Mouse (Mus musculus) liver, embryonic 13.5 days (tissue): Measurements from ENCODE around the gene Tspan33. TPM values are rescaled to one million over a fixed set of nuclear protein-coding genes. Genes with fewer than 3 reads are reported as not detected.

ENCODE experiments used
- ATAC-seq: fragments of 200-750 bp; cut with Nextera tagmentation; 2 replicates; pipeline ENCODE4 v1.8.0; 2017; ENCODE audit warnings: low read depth, mild to moderate bottlenecking, moderate number of reproducible peaks, moderate library complexity
- DNase-seq: peaks from one replicate; pipeline ENCODE4 v3.0.0; 2022
- H3K27ac ChIP-seq: fragments of 300-500 bp; sonication (generic); 2 replicates; pipeline ENCODE4 v1.5.1; 2015; ENCODE audit warnings: moderate library complexity, mild to moderate bottlenecking, inconsistent platforms
- H3K27me3 ChIP-seq: fragments of 300-500 bp; sonication (generic); 2 replicates; pipeline ENCODE4 v1.6.1; 2015; ENCODE audit warnings: mild to moderate bottlenecking, inconsistent platforms
- H3K36me3 ChIP-seq: fragments of 300-500 bp; sonication (generic); 2 replicates; pipeline ENCODE4 v1.6.1; 2015; ENCODE audit warnings: mild to moderate bottlenecking, inconsistent platforms
- H3K4me1 ChIP-seq: fragments of 300-500 bp; sonication (generic); replicated peaks from 2 replicates; pipeline ENCODE4 v1.6.1; 2015; ENCODE audit warnings: inconsistent platforms
- H3K4me2 ChIP-seq: fragments of 300-500 bp; sonication (generic); 2 replicates; pipeline ENCODE4 v1.6.1; 2015; ENCODE audit warnings: inconsistent platforms, mild to moderate bottlenecking, moderate library complexity
- H3K4me3 ChIP-seq: fragments of 300-500 bp; sonication (generic); replicated peaks from 2 replicates; pipeline ENCODE4 v1.5.1; 2015; ENCODE audit warnings: mild to moderate bottlenecking, inconsistent platforms
- H3K9ac ChIP-seq: fragments of 300-500 bp; sonication (generic); 2 replicates; pipeline ENCODE4 v1.6.1; 2015; ENCODE audit warnings: mild to moderate bottlenecking, inconsistent platforms
- H3K9me3 ChIP-seq: fragments of 300-500 bp; sonication (generic); replicated peaks from 2 replicates; pipeline ENCODE4 v1.6.1; 2016; ENCODE audit warnings: inconsistent platforms
- WGBS: fragments of 180-500 bp; shearing (Covaris S2); methylation state at CpG from one replicate; pipeline ENCODE4 v1.1.7; 2015; ENCODE audit not compliant: insufficient replicate concordance; 5-methylcytosine and 5-hydroxymethylcytosine counted together
- polyA plus RNA-seq: library from polyadenylated mRNA; unstranded; fragments of >200 nt; fragmentation: Nextera tagmentation; extraction: Ambion mirVana; gene quantifications from 2 replicates; pipeline ENCODE4 v1.2.1, GENCODE M21; 2015

Tspan33 gene
- 150 and 164 TPM in 2 replicates for polyA plus RNA-seq

DNA sequence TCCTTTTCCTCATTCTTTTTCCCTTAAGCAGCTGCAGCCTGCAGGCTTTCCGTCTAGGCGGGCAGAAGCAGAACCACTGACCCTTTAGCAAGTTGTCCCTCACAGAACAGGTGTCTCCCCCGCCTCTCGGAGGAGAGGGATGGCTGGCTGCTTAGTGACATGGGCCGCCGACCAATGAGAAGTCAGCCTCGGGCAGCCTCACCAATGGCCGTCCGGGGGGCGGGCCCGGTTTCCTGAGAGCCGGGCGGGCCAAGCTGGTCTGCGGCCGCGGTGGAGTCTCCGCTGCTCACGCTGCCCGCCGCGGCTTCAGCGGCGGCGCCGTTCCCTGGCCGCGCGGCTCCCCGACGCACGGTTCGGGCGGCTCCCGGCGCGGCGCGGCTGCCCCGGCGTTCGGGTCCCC lies at the start of gene Tspan33:
Tspan33 (plus strand) TSS at position 270 of the 400 bp plus-strand sequence.
- DNase-seq: peak; percentile 92
- peak within 1 kb of the TSS; percentile 99 for H3K27ac ChIP-seq
- H3K4me2 ChIP-seq: peak within 1 kb of the TSS; percentile 87
- H3K27me3 ChIP-seq: peaks cover 44% of the 10 kb centered on the region
- H3K9me3 ChIP-seq: no peaks in the 10 kb centered on the region
- WGBS: 0% methylated on average over 40 of the region's 41 CpGs
- peak; percentile 79 for ATAC-seq
- H3K9ac ChIP-seq: peak within 1 kb of the TSS; percentile 100
- H3K4me3 ChIP-seq: peak within 1 kb of the TSS; percentile 97
- H3K4me1 ChIP-seq: peaks cover 50% of the 10 kb centered on the region
- H3K36me3 ChIP-seq: peaks cover 9% of the 10 kb centered on the region

DNA sequence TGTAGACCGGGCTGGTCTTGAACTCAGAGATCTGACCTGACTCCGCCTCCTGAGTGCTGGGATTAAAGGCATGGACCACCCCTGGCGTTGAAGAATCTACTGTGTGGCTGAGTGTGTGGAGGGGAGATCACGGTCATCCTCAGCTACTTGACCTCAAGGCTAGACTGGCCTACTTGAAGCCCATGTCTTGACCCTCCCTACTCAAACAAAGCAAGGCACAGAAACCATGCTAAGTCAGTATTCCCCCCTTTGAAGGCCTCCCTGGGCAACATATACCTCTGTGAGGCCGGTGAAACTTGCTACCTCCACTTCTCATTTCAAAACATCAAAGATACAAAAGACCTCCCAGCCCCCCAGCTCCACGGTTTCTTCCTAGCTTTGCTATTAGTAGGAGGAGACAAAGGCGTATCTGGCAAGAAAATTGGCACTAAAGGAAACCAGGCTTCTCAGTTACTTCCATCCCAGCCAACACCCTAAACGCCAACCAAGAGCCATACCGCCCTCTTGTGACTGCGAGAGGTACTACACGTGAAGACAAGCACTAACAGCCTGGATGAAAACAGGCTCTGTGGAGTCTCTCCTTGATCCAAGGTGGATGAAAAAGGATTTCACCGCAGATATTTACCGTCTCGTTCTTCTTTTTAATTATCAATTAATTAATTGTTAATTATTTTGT lies 44.4 kb upstream of the Tspan33 start:
- H3K27me3 ChIP-seq: peaks cover 7% of the 10 kb centered on the region; the same call in 1 of the 2 replicates
- ATAC-seq (0 out of 2 replicates have a peak, but pooled peaks have one; percentile 55), DNase-seq (peak; percentile 67)
- no peak overlapping the region for H3K9ac ChIP-seq
- H3K4me2 ChIP-seq: no peak overlapping the region
- 27% methylated on average over 14 of the region's 14 CpGs for WGBS
- no peaks in the 10 kb centered on the region for H3K9me3 ChIP-seq
- H3K27ac ChIP-seq: no peak overlapping the region
- no peaks in the 10 kb centered on the region for H3K36me3 ChIP-seq
- H3K4me1 ChIP-seq: 0 out of 2 replicates have a peak, but pooled peaks cover 6% of the 10 kb centered on the region
- H3K4me3 ChIP-seq: no peak overlapping the region

- Histone ChIP-seq H3K27ac (no peak overlapping the region), H3K4me2 (no peak overlapping the region), H3K4me1 (0 out of 2 replicates have a peak, but pooled peaks cover 6% of the 10 kb centered on the region), H3K36me3 (no peaks in the 10 kb centered on the region), H3K9me3 (no peaks in the 10 kb centered on the region), H3K4me3 (no peak overlapping the region), H3K27me3 (peaks cover 7% of the 10 kb centered on the region; the same call in 1 of the 2 replicates), H3K9ac (no peak overlapping the region)
- 37% methylated on average over 10 of the region's 10 CpGs for WGBS
- no peak for ATAC-seq
- DNase-seq: no peak
Observed at GRCm38 (mm10) chr6:29650170-29650549, 43.9 kb upstream of the Tspan33 start.

DNA sequence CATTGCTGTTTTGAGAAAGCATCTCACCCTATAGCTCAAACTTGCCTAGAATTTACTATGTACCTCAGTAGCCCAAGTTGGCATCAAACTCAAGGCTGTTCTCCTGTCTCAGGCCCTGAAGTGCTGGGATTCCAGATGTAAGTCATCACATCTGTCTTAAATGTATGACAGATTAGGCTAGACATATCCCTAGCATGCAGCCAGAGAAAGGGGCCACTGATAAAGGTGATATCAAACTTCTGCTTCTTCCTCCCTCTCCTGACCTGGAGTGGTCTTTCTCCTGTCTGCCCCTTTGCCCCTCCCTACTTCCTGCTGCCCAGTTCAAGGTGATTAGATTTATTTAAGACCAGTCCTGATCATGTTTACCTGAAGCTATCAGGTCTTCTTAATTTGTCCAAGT lies 40.8 kb upstream of the Tspan33 start:
- no peak overlapping the region for H3K27ac ChIP-seq
- H3K9ac ChIP-seq: no peak overlapping the region
- no peaks in the 10 kb centered on the region for H3K9me3 ChIP-seq
- no peak overlapping the region for H3K4me3 ChIP-seq
- H3K27me3 ChIP-seq: peaks cover 7% of the 10 kb centered on the region; the same call in 1 of the 2 replicates
- DNase-seq (no peak), ATAC-seq (no peak)
- no peak overlapping the region for H3K4me2 ChIP-seq
- peaks cover 8% of the 10 kb centered on the region; the same call in 1 of the 2 replicates for H3K4me1 ChIP-seq
- H3K36me3 ChIP-seq: no peaks in the 10 kb centered on the region

DNA sequence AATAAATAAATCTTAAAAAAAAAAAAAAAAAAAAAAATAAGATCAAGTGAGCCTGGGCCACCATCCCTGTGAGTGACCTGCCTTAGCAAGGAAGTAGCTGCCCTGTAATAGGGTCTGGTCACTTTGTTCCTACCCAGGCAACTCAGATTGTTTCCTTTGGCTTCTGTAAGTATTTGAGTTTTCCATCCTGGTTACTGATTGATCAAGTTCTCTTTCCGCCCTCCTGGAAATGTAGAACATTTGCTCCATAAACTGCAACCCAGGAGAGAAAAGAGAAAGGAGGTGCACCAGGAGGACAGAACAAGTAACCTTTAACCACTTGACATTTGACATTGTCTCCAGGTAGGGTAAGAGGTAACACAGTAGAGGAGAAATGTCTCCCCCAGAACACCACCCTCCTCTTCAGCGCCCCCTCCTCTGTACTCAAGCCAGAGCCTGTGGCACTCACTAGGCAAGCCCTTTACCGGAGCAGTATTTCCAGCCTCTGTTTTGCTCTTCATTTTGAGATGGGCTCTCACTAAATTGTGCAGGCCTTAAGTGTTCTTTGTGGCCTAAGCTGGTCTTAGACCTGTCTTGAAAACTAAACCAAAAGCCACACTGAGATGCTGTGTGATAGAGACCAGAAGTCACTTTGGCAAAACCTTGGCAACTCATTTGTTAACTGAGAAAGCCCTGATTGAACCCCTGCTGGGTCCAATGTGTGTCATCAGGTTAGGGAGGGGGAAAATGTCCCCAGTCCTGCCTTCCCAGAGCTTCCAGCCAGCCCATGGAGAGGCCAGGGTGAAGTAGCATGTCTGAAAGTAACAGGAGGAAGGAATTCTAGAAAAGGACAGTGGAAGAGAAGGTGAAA lies 35.2 kb upstream of the Tspan33 start:
- Histone ChIP-seq H3K9ac (no peak overlapping the region), H3K27me3 (0 out of 2 replicates have a peak, but pooled peaks cover 3% of the 10 kb centered on the region), H3K4me1 (peaks cover 4% of the 10 kb centered on the region; the same call in 1 of the 2 replicates), H3K36me3 (no peaks in the 10 kb centered on the region), H3K4me2 (no peak overlapping the region), H3K4me3 (no peak overlapping the region), H3K9me3 (no peaks in the 10 kb centered on the region), H3K27ac (peak overlapping the region; percentile 77)
- DNase-seq: no peak
- WGBS: 55% methylated on average over 3 of the region's 3 CpGs
- ATAC-seq: 0 out of 2 replicates have a peak, but pooled peaks have one; percentile 46

GRCm38 (mm10) chr6:29659964-29660363 lies 34.1 kb upstream of the Tspan33 start:
- H3K27ac ChIP-seq: peak overlapping the region; percentile 75
- H3K36me3 ChIP-seq: no peaks in the 10 kb centered on the region
- 61% methylated on average over 2 of the region's 2 CpGs for WGBS
- H3K9me3 ChIP-seq: no peaks in the 10 kb centered on the region; the same call in 1 of the 2 replicates
- 0 out of 2 replicates have a peak, but pooled peaks cover 3% of the 10 kb centered on the region for H3K27me3 ChIP-seq
- no peak overlapping the region for H3K4me2 ChIP-seq
- ATAC-seq (no peak), DNase-seq (no peak)
- H3K4me1 ChIP-seq: peaks cover 4% of the 10 kb centered on the region; the same call in 1 of the 2 replicates
- H3K9ac ChIP-seq: no peak overlapping the region
- no peak overlapping the region for H3K4me3 ChIP-seq

- no peak for ATAC-seq
- 65% methylated on average over 11 of the region's 11 CpGs for WGBS
- peak overlapping the region; percentile 75 for H3K27ac ChIP-seq
Observed at GRCm38 (mm10) chr6:29660662-29661307, 33.2 kb upstream of the Tspan33 start.

DNA sequence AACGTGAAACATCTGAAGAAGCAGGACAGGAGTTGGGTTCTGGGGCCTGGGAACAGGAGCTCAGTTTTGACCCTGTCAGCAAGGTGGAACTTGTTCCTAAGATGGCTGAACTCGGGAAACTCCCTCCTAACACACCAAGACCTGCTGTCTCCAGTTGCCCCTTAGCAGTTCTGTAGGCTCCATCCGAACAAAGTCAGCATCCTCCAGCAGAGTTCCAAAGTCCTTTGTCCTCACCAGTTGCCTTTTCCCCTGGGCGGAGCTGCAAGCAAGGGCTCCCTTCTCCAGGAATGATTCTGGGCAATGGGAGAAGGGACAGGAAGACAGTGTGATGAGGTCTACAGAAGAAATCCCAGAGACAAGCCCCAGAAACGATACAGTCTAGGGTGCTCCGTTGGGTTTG lies 26.8 kb upstream of the Tspan33 start:
- no peak for ATAC-seq
- Histone ChIP-seq H3K27ac (no peak overlapping the region), H3K27me3 (peaks cover 23% of the 10 kb centered on the region), H3K4me3 (no peak overlapping the region), H3K36me3 (no peaks in the 10 kb centered on the region), H3K9me3 (no peaks in the 10 kb centered on the region; the same call in 1 of the 2 replicates), H3K4me1 (no peaks in the 10 kb centered on the region), H3K9ac (no peak overlapping the region), H3K4me2 (no peak overlapping the region)
- DNase-seq: no peak
- 54% methylated on average over 6 of the region's 6 CpGs for WGBS

More at GRCm38 (mm10) chr6:29660662-29661307, 33.2 kb upstream of the Tspan33 start:
- Histone ChIP-seq H3K36me3 (no peaks in the 10 kb centered on the region), H3K4me3 (no peak overlapping the region), H3K9me3 (no peaks in the 10 kb centered on the region; the same call in 1 of the 2 replicates), H3K4me2 (no peak overlapping the region), H3K9ac (no peak overlapping the region), H3K27me3 (peaks cover 6% of the 10 kb centered on the region; the same call in 1 of the 2 replicates), H3K4me1 (0 out of 2 replicates have a peak, but pooled peaks cover 2% of the 10 kb centered on the region)
- no peak for DNase-seq

DNA sequence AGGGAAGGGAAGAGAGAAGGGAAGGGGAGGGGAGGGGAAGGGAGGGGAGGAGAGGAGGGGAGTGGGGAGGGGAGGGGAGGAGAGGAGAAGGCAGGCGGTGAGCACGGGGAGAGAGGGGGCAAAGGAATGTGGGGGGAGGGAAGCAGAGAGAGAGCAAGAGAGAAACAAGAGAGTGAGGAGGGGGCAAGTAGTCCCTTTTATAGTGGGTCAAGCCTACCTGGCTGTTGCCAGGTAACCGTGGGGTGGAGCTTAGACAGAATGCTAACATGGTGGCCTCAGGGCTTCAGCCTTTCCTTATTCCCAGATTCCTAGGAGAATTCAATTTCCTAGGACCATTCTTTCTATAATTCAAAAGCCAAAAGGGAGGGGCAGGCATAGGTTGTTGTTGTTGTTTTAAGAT lies 22.3 kb upstream of the Tspan33 start:
- Histone ChIP-seq H3K9me3 (no peaks in the 10 kb centered on the region), H3K4me1 (no peaks in the 10 kb centered on the region), H3K27ac (no peak overlapping the region), H3K27me3 (peaks cover 47% of the 10 kb centered on the region), H3K4me3 (no peak overlapping the region), H3K36me3 (no peaks in the 10 kb centered on the region), H3K4me2 (no peak overlapping the region), H3K9ac (no peak overlapping the region)
- whole genome bisulfite sequencing: 15% methylated on average over 3 of the region's 3 CpGs
- DNase-seq: no peak
- ATAC-seq: no peak

DNA sequence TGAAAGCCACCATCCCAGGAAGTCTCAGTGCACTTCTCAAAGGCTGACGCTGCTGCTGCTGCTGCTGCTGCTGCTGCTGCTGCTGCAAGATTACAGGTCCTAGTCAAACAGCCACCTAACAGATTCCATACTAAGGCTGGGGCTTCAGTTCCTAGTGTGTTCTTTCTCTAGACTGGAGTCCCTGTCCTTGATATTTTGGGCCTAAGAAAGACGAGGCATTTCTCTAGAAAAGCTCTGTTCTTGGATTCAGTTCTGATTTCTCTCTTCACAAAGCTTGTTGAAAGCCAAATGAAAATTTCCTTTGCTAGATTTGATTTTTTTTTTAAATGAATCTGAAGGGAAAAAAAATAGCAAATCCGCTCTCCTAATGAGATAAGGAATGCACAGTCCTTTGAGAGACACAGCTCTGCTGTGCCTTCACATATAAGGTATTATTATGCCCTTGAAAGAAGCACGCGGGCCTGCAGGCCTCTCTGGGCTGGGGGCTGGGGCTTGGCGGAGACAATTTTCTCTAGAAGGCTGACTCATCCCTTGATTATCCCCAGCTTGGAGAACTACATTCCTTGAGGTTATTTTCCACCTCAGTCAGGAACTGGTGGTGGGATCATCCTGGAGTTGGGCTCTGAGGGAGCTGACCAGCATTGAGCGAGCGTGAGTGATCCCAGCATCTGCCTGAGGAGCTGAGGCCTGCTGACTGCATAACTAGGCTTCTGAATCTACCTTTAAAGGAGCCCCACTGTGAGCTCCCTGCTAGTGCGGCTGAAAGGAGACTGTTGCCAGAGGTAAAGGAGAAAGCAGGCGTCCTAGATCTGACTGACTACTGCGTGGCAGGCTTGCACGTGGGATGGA lies 21.2 kb upstream of the Tspan33 start:
- ATAC-seq: no peak
- Histone ChIP-seq H3K27ac (no peak overlapping the region), H3K27me3 (peaks cover 49% of the 10 kb centered on the region)

More for the DNA sequence above, 21.2 kb upstream of the Tspan33 start:
- DNase-seq: no peak
- Histone ChIP-seq H3K9me3 (no peaks in the 10 kb centered on the region), H3K4me1 (no peaks in the 10 kb centered on the region), H3K9ac (no peak overlapping the region), H3K4me3 (no peak overlapping the region), H3K4me2 (no peak overlapping the region), H3K36me3 (no peaks in the 10 kb centered on the region)
- WGBS: 38% methylated on average over 12 of the region's 12 CpGs
